Mouse (Mus musculus) G1E (cell line): ENCODE results near the gene Terb2.

ENCODE experiments used
- CTCF ChIP-seq: IDR thresholded peaks from 2 replicates; pipeline ENCODE4 v1.5.1; 2012; ENCODE audit warnings: low read depth, low read length, inconsistent platforms, mixed read lengths
- TAL1 ChIP-seq: conservative IDR thresholded peaks from 2 replicates; pipeline ENCODE4 v1.6.1; 2012; ENCODE audit warnings: low read depth, low read length, inconsistent platforms, mixed read lengths

DNA sequence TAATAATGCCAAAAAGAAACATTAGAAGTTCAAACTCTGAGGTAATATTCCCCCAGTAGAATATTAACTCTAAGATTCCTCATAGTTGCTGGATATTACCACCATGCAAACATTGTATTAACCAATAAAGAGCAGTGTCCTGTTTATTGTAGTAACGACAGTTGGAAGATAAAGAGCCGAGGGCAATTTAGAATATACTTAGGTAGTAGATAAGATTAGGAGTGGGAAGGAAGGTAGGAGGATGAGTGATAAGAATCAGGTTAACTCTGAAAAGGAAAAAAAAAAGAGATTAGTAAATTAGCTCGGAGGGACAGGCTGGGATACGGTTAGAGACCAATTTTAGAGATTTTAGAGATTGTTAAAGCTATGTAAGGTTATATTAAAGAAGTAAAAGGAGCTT is 35.3 kb downstream of the Terb2 start:
- no peak for TF ChIP-seq CTCF
- TF ChIP-seq TAL1 = no peak
